In genomic region chr5:142424627-142425349, GRCm38 (mm10) we compare ENCODE assay signal across 8 mouse cellular contexts. TPM values are rescaled to one million over a fixed set of nuclear protein-coding genes. Genes with fewer than 3 reads are reported as not detected.
DNase-seq lines count a peak whose midpoint lies in the region; ATAC-seq and TF ChIP-seq lines count a peak whose summit lies in the region.

No protein-coding gene starts in this region.

- H3K4me3 ChIP-seq in layer of hippocampus, adult 2 months = peak overlapping the region; percentile 17; the same call in 1 of the 2 replicates
- no peak overlapping the region for H3K4me3 ChIP-seq in embryonic facial prominence, embryonic 13.5 days
- 0 out of 4 replicates have a peak overlapping the region, but pooled peaks of 1 of the 2 experiments have one; percentile 6 for H3K4me3 ChIP-seq in heart, embryonic 14.5 days (ENCODE audit: control insufficient read depth in 1 of 2, insufficient read depth in 1 of 2, low read depth in 1 of 2, low read length in 2 of 2)
- H3K4me3 ChIP-seq in kidney, embryonic 16.5 days (ENCODE audit: low read length) = no peak overlapping the region
- 0 out of 2 replicates have a peak overlapping the region, but pooled peaks have one; percentile 23 for H3K4me3 ChIP-seq in stomach, postnatal 0 days (ENCODE audit: low read depth, low read length)

- H3K9me3 ChIP-seq in embryonic facial prominence, embryonic 13.5 days = no peaks in the 10 kb centered on the region
- H3K9me3 ChIP-seq in heart, embryonic 14.5 days (ENCODE audit: control insufficient read depth, low read length) = no peaks in the 10 kb centered on the region
- no peaks in the 10 kb centered on the region for H3K9me3 ChIP-seq in kidney, embryonic 16.5 days (ENCODE audit: low read length)
- no peaks in the 10 kb centered on the region for H3K9me3 ChIP-seq in stomach, postnatal 0 days (ENCODE audit: control insufficient read depth, low read length)

- no peak for DNase-seq in layer of hippocampus, adult 2 months (ENCODE audit: low spot score in 2 of 2)
- DNase-seq in layer of hippocampus, adult 8-10 months (ENCODE audit: low spot score in 2 of 2) = no peak
- peak; percentile 75 for DNase-seq in lung, postnatal 14 days
- peak; percentile 83 for DNase-seq in stomach, postnatal 0 days (ENCODE audit: low spot score)
- DNase-seq in natural killer cell, adult 2 months (ENCODE audit: low spot score in 2 of 2) = no peak

- WGBS in embryonic facial prominence, embryonic 13.5 days = 48% methylated on average over 13 of the region's 13 CpGs
- WGBS in heart, embryonic 14.5 days = 17% methylated on average over 13 of the region's 13 CpGs
- 43% methylated on average over 13 of the region's 13 CpGs for WGBS in kidney, embryonic 16.5 days
- 12% methylated on average over 13 of the region's 13 CpGs for WGBS in stomach, postnatal 0 days

- H3K4me1 ChIP-seq in embryonic facial prominence, embryonic 13.5 days = peaks cover 32% of the 10 kb centered on the region
- H3K4me1 ChIP-seq in heart, embryonic 14.5 days (ENCODE audit: control insufficient read depth in 2 of 2, insufficient read depth in 2 of 2, low read length in 2 of 2) = peaks cover 56 to 71% of the 10 kb centered on the region in 2 experiments
- peaks cover 38% of the 10 kb centered on the region for H3K4me1 ChIP-seq in kidney, embryonic 16.5 days (ENCODE audit: insufficient read depth, low read length)
- peaks cover 22% of the 10 kb centered on the region for H3K4me1 ChIP-seq in stomach, postnatal 0 days (replicated peaks; ENCODE audit: control insufficient read depth, insufficient read depth)

- no peak for TF ChIP-seq CTCF in layer of hippocampus, adult 2 months (conservative IDR thresholded peaks at IDR 0.05)
- TF ChIP-seq CTCF in stomach, postnatal 0 days (IDR thresholded peaks at IDR 0.05; ENCODE audit: low read depth) = peak; percentile 11; the same call in 1 of the 2 replicates

- no peak for TF ChIP-seq EP300 in stomach, postnatal 0 days (optimal IDR thresholded peaks at IDR 0.05)

- H3K4me2 ChIP-seq in embryonic facial prominence, embryonic 13.5 days = peak overlapping the region; percentile 5; the same call in 1 of the 2 replicates
- peak overlapping the region; percentile 57 for H3K4me2 ChIP-seq in heart, embryonic 14.5 days (ENCODE audit: low read length)
- peak overlapping the region; percentile 24 for H3K4me2 ChIP-seq in kidney, embryonic 16.5 days (replicated peaks; ENCODE audit: low read depth, low read length)
- peak overlapping the region; percentile 46 for H3K4me2 ChIP-seq in stomach, postnatal 0 days (replicated peaks; ENCODE audit: low read depth)

- peak overlapping the region; percentile 90 for H3K27ac ChIP-seq in layer of hippocampus, adult 2 months
- H3K27ac ChIP-seq in embryonic facial prominence, embryonic 13.5 days = peak overlapping the region; percentile 72
- peak overlapping the region; percentile 90 to 95 for H3K27ac ChIP-seq in heart, embryonic 14.5 days (replicated peaks in 1 of 2; ENCODE audit: control insufficient read depth in 1 of 2, insufficient read depth in 1 of 2, low read depth in 2 of 2, low read length in 2 of 2)
- peak overlapping the region; percentile 90 for H3K27ac ChIP-seq in kidney, embryonic 16.5 days (ENCODE audit: low read length)
- peak overlapping the region; percentile 96 for H3K27ac ChIP-seq in stomach, postnatal 0 days (replicated peaks)

- peaks cover 38% of the 10 kb centered on the region for H3K36me3 ChIP-seq in embryonic facial prominence, embryonic 13.5 days
- peaks cover 12% of the 10 kb centered on the region; the same call in 1 of the 2 replicates for H3K36me3 ChIP-seq in heart, embryonic 14.5 days (ENCODE audit: control insufficient read depth, insufficient read depth, low read length)
- peaks cover 3% of the 10 kb centered on the region; the same call in 1 of the 2 replicates for H3K36me3 ChIP-seq in kidney, embryonic 16.5 days (ENCODE audit: insufficient read depth, low read length)
- H3K36me3 ChIP-seq in stomach, postnatal 0 days (ENCODE audit: control insufficient read depth, insufficient read depth, low read length) = 0 out of 2 replicates have a peak, but pooled peaks cover under 1% of the 10 kb centered on the region

- ATAC-seq in embryonic facial prominence, embryonic 13.5 days (ENCODE audit: insufficient number of reproducible peaks, insufficient read depth, low FRiP score, low TSS enrichment, low read depth) = no peak
- peak; percentile 64 for ATAC-seq in heart, embryonic 14.5 days (ENCODE audit: insufficient number of reproducible peaks, insufficient read depth, low FRiP score, low read depth)
- ATAC-seq in kidney, embryonic 16.5 days (ENCODE audit: low FRiP score, low TSS enrichment) = peak; percentile 72
- ATAC-seq in stomach, postnatal 0 days (ENCODE audit: low FRiP score, low TSS enrichment) = peak; percentile 89

- H3K27me3 ChIP-seq in embryonic facial prominence, embryonic 13.5 days = no peaks in the 10 kb centered on the region
- no peaks in the 10 kb centered on the region for H3K27me3 ChIP-seq in heart, embryonic 14.5 days (ENCODE audit: control insufficient read depth, insufficient read depth, low read length)
- H3K27me3 ChIP-seq in kidney, embryonic 16.5 days (ENCODE audit: insufficient read depth, low read length) = no peaks in the 10 kb centered on the region
- H3K27me3 ChIP-seq in stomach, postnatal 0 days (ENCODE audit: control insufficient read depth, insufficient read depth, low read length) = no peaks in the 10 kb centered on the region

- no peak overlapping the region for H3K9ac ChIP-seq in embryonic facial prominence, embryonic 13.5 days
- H3K9ac ChIP-seq in heart, embryonic 14.5 days (ENCODE audit: low read length) = peak overlapping the region; percentile 53
- peak overlapping the region; percentile 9; the same call in 1 of the 2 replicates for H3K9ac ChIP-seq in kidney, embryonic 16.5 days (replicated peaks; ENCODE audit: low read length)
- peak overlapping the region; percentile 36; the same call in 1 of the 2 replicates for H3K9ac ChIP-seq in stomach, postnatal 0 days (ENCODE audit: low read length)

RNA-seq across cellular contexts. Expression of gene Foxk1, which starts 23.5 kb away (rescaled TPM):
- total RNA-seq in layer of hippocampus, adult 2 months (2021) = 10 to 100 TPM; 53.0 to 60.3 TPM
- 10 to 100 TPM; 45.5 to 49.7 (median 48.7) TPM for total RNA-seq in layer of hippocampus, adult 8-10 months (2022)
- polyA plus RNA-seq in embryonic facial prominence, embryonic 13.5 days (2015; fragmentation: Nextera tagmentation; extraction: Ambion mirVana) = 5.0 and 6.3 TPM in 2 replicates
- polyA plus RNA-seq in heart, embryonic 14.5 days (2014; fragmentation: Nextera tagmentation; extraction: Ambion mirVana) = 3.9 and 5.3 TPM in 2 replicates
- polyA plus RNA-seq in kidney, embryonic 16.5 days (2015; fragmentation: Nextera tagmentation; extraction: Ambion mirVana) = 3.6 and 4.4 TPM in 2 replicates
- polyA plus RNA-seq in stomach, postnatal 0 days (2015; fragmentation: Nextera tagmentation; extraction: Ambion mirVana) = 3.5 and 3.8 TPM in 2 replicates

RNA-seq across cellular contexts. Expression of gene Ap5z1, which starts 39.0 kb away (rescaled TPM):
- 10 to 100 TPM; 24.4 to 31.3 TPM for total RNA-seq in layer of hippocampus, adult 2 months (2021)
- total RNA-seq in layer of hippocampus, adult 8-10 months (2022) = 10 to 100 TPM; 22.8 to 30.2 (median 26.2) TPM
- 8.9 and 9.7 TPM in 2 replicates for polyA plus RNA-seq in embryonic facial prominence, embryonic 13.5 days (2015; fragmentation: Nextera tagmentation; extraction: Ambion mirVana)
- 6.0 and 6.3 TPM in 2 replicates for polyA plus RNA-seq in heart, embryonic 14.5 days (2014; fragmentation: Nextera tagmentation; extraction: Ambion mirVana)
- polyA plus RNA-seq in kidney, embryonic 16.5 days (2015; fragmentation: Nextera tagmentation; extraction: Ambion mirVana) = 13.2 and 13.8 TPM in 2 replicates
- polyA plus RNA-seq in stomach, postnatal 0 days (2015; fragmentation: Nextera tagmentation; extraction: Ambion mirVana) = 4.2 and 5.0 TPM in 2 replicates

Comparison
In these comparisons a context has a peak if more than half of its experiments do, and no peak if none do; other contexts are left out.
1. DNase-seq: peak in lung, postnatal 14 days (single experiment) and stomach, postnatal 0 days (single experiment); none in layer of hippocampus, adult 2 months (0 of 2), layer of hippocampus, adult 8-10 months (0 of 2) and natural killer cell, adult 2 months (0 of 2).
2. H3K4me3 ChIP-seq: peak in layer of hippocampus, adult 2 months (single experiment) and stomach, postnatal 0 days (single experiment); none in embryonic facial prominence, embryonic 13.5 days (single experiment) and kidney, embryonic 16.5 days (single experiment).
3. H3K4me2 ChIP-seq: peak in every context shown above with its lines; median percentile 57 in heart, embryonic 14.5 days; 46 in stomach, postnatal 0 days; 24 in kidney, embryonic 16.5 days; 5 in embryonic facial prominence, embryonic 13.5 days.
4. Peak in every context shown above with its lines, with median percentiles within 50 percentile points of each other: H3K27ac ChIP-seq.